Mouse (Mus musculus) inflammation-experienced regulatory T-cells, adult 16 weeks (primary cell): ENCODE measurements around the gene Agtr1b. TPM values are rescaled to one million over a fixed set of nuclear protein-coding genes. Genes with fewer than 3 reads are reported as not detected.

Source experiments
- polyA plus RNA-seq: library from polyadenylated mRNA; unstranded; fragments of 100-300 nt; shearing (Covaris generic); gene quantifications from one replicate; pipeline ENCODE4 v1.2.1, GENCODE M21; 2017

Gene Agtr1b
- polyA plus RNA-seq: not detected

GRCm38 (mm10) chr3:20366558-20367522 is at the start of gene Agtr1b:
Gene Agtr1b, minus strand, starts transcription at chr3:20367177.

GRCm38 (mm10) chr3:20275633-20276032 is 91.3 kb downstream of the Agtr1b start, which contains the start of gene Cpb1:
Gene Cpb1, minus strand, starts transcription at chr3:20275733.

Other genes with a start within 250 kb of the Agtr1b start
- gene Gyg, start 211.9 kb downstream of the Agtr1b start, polyA plus RNA-seq: 62.9 TPM
- 0.27 TPM for gene Cpa3, start 125.0 kb downstream of the Agtr1b start, polyA plus RNA-seq
- not detected for gene Cpb1, start 91.4 kb downstream of the Agtr1b start, polyA plus RNA-seq